In genomic region chr5:151435106-151435505, GRCm38 (mm10) we compare ENCODE assay signal across 20 mouse cellular contexts. TPM values are rescaled to one million over a fixed set of nuclear protein-coding genes. Genes with fewer than 3 reads are reported as not detected.
"Had no signal": no experiment of that assay in that cellular context is flagged by ENCODE, and none has a peak within 500 bp of the region (broad histone marks: within the 10 kb centered on the region; RNA-seq: fewer than 3 reads in every experiment).

No protein-coding gene starts in this region.

- H3K9ac ChIP-seq: limb, embryonic 13.5 days; neural tube, embryonic 13.5 days; stomach, embryonic 15.5 days had no signal

- H3K27ac ChIP-seq: limb, embryonic 13.5 days; neural tube, embryonic 13.5 days; stomach, embryonic 15.5 days had no signal

- H3K36me3 ChIP-seq: limb, embryonic 13.5 days; neural tube, embryonic 13.5 days; stomach, embryonic 15.5 days had no signal

- H3K4me2 ChIP-seq: limb, embryonic 13.5 days; neural tube, embryonic 13.5 days; stomach, embryonic 15.5 days had no signal

- H3K9me3 ChIP-seq: limb, embryonic 13.5 days; neural tube, embryonic 13.5 days; stomach, embryonic 15.5 days had no signal

- ATAC-seq: intestine, embryonic 16.5 days had no signal

- H3K27me3 ChIP-seq: limb, embryonic 13.5 days; neural tube, embryonic 13.5 days; stomach, embryonic 15.5 days had no signal

- DNase-seq: kidney, adult 2 months; kidney, postnatal 25 days; layer of hippocampus, adult 9-11 months; layer of hippocampus, postnatal 36 days; lung, adult 18-20 months; midbrain, embryonic 14.5 days; retina, postnatal 1 day; thymus, postnatal 36 days had no signal

- H3K4me1 ChIP-seq: limb, embryonic 13.5 days; neural tube, embryonic 13.5 days; stomach, embryonic 15.5 days had no signal

- H3K4me3 ChIP-seq: limb, embryonic 13.5 days; neural tube, embryonic 13.5 days; stomach, embryonic 15.5 days had no signal

RNA-seq across cellular contexts. Expression of gene Gm42906, which starts 7.1 kb away (rescaled TPM):
- total RNA-seq: layer of hippocampus, postnatal 36 days; left cerebral cortex, adult 8-10 months; left cerebral cortex, postnatal 36 days; monocyte, adult 5-6 weeks had no signal
- polyA plus RNA-seq: intestine, embryonic 16.5 days; kidney, adult 2 months; kidney, embryonic 16.5 days; limb, embryonic 13.5 days; lung, embryonic 16.5 days; midbrain, embryonic 14.5 days; neural tube, embryonic 13.5 days; spleen, adult 2 months; stomach, embryonic 15.5 days; testis, adult 2 months; thymus, postnatal 0 days had no signal
